Mouse (Mus musculus) liver, embryonic 12.5 days (tissue): ENCODE measurements at regions not wholly inside any gene's neighbourhood (a gene's known extent, or its start where the extent isn't known, plus 50 kb on each side); places are given as distances from the start of the nearest gene placed in this dataset.

ENCODE experiments used
- ATAC-seq: fragments of 200-750 bp; cut with Nextera tagmentation; 2 replicates; pipeline ENCODE4 v1.8.0; 2017; ENCODE audit warnings: moderate number of reproducible peaks, mild to moderate bottlenecking, moderate library complexity
- H3K27ac ChIP-seq: fragments of 300-500 bp; sonication (generic); 2 replicates; pipeline ENCODE4 v1.5.1; 2016; ENCODE audit warnings: mild to moderate bottlenecking
- H3K27me3 ChIP-seq: fragments of 300-500 bp; sonication (generic); replicated peaks from 2 replicates; pipeline ENCODE4 v1.6.1; 2016; ENCODE audit warnings: mild to moderate bottlenecking, moderate library complexity
- H3K36me3 ChIP-seq: fragments of 300-500 bp; sonication (generic); 2 replicates; pipeline ENCODE4 v1.6.1; 2016; ENCODE audit warnings: mild to moderate bottlenecking, moderate library complexity
- H3K4me1 ChIP-seq: fragments of 300-500 bp; sonication (generic); 2 replicates; pipeline ENCODE4 v1.6.1; 2016
- H3K4me2 ChIP-seq: fragments of 300-500 bp; sonication (generic); 2 replicates; pipeline ENCODE4 v1.6.1; 2016; ENCODE audit warnings: mild to moderate bottlenecking, moderate library complexity
- H3K4me3 ChIP-seq: fragments of 300-500 bp; sonication (generic); 2 replicates; pipeline ENCODE4 v1.5.1; 2016; ENCODE audit warnings: mild to moderate bottlenecking, moderate library complexity
- H3K9ac ChIP-seq: fragments of 300-500 bp; sonication (generic); 2 replicates; pipeline ENCODE4 v1.6.1; 2016; ENCODE audit warnings: mild to moderate bottlenecking, moderate library complexity
- H3K9me3 ChIP-seq: fragments of 300-500 bp; sonication (generic); replicated peaks from 2 replicates; pipeline ENCODE4 v1.6.1; 2016; ENCODE audit warnings: mild to moderate bottlenecking, moderate library complexity
- WGBS: fragments of 180-500 bp; shearing (Covaris S2); methylation state at CpG from one replicate; pipeline ENCODE4 v1.1.7; 2016; ENCODE audit not compliant: insufficient replicate concordance; 5-methylcytosine and 5-hydroxymethylcytosine counted together

GRCm38 (mm10) chr7:69577754-69578153, 788.8 kb downstream of the Nr2f2 start:
- no peaks in the 10 kb centered on the region for H3K36me3 ChIP-seq
- H3K4me2 ChIP-seq: no peak overlapping the region
- H3K9me3 ChIP-seq: no peaks in the 10 kb centered on the region
- 70% methylated on average over 6 of the region's 6 CpGs for WGBS
- no peak overlapping the region for H3K27ac ChIP-seq
- no peaks in the 10 kb centered on the region for H3K27me3 ChIP-seq
- H3K9ac ChIP-seq: no peak overlapping the region
- no peak overlapping the region for H3K4me3 ChIP-seq
- no peak for ATAC-seq
- no peaks in the 10 kb centered on the region for H3K4me1 ChIP-seq

GRCm38 (mm10) chr7:69576596-69576995, 789.9 kb downstream of the Nr2f2 start:
- Histone ChIP-seq H3K27ac (no peak overlapping the region), H3K9ac (no peak overlapping the region), H3K4me2 (no peak overlapping the region), H3K4me1 (no peaks in the 10 kb centered on the region), H3K27me3 (no peaks in the 10 kb centered on the region), H3K36me3 (no peaks in the 10 kb centered on the region), H3K4me3 (no peak overlapping the region), H3K9me3 (no peaks in the 10 kb centered on the region)
- 71% methylated on average over 6 of the region's 6 CpGs for WGBS
- no peak for ATAC-seq

GRCm38 (mm10) chr7:69573730-69574129, 792.8 kb downstream of the Nr2f2 start:
- H3K27ac ChIP-seq: no peak overlapping the region
- no peaks in the 10 kb centered on the region for H3K9me3 ChIP-seq
- no peaks in the 10 kb centered on the region for H3K36me3 ChIP-seq
- no peak overlapping the region for H3K4me2 ChIP-seq
- WGBS: 64% methylated on average over 5 of the region's 5 CpGs
- no peaks in the 10 kb centered on the region for H3K4me1 ChIP-seq
- no peak overlapping the region for H3K4me3 ChIP-seq
- no peak for ATAC-seq
- H3K9ac ChIP-seq: no peak overlapping the region
- H3K27me3 ChIP-seq: no peaks in the 10 kb centered on the region

- no peaks in the 10 kb centered on the region for H3K4me1 ChIP-seq
- WGBS: 62% methylated on average over 7 of the region's 7 CpGs
These were observed 793.7 kb downstream of the Nr2f2 start for GRCm38 (mm10) chr7:69572626-69573394.

DNA sequence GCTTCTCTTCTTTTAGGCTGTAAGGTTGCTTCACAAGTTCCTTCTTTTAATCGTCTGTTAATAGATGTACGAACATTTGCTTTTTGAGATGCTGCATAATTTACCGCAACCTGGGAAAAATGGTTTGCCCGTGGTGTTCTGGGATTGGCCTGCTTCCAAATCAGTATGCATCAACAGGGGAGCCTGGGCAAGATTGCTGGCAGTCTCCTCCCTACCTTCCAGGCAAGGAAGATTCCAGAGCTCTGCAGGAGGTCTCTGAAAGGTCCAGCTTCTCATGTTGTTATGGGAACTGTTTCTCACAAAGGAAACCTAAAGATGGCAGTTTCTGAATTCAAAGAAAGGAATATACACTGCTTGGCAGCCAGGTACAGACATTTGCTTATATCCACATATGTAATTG, 799.6 kb downstream of the Nr2f2 start:
- Histone ChIP-seq H3K27me3 (no peaks in the 10 kb centered on the region), H3K4me2 (no peak overlapping the region), H3K4me1 (no peaks in the 10 kb centered on the region), H3K27ac (no peak overlapping the region), H3K4me3 (no peak overlapping the region), H3K9ac (no peak overlapping the region), H3K36me3 (no peaks in the 10 kb centered on the region), H3K9me3 (no peaks in the 10 kb centered on the region)
- no peak for ATAC-seq
- WGBS: 75% methylated on average over 4 of the region's 4 CpGs

More at GRCm38 (mm10) chr7:69572626-69573394, 793.7 kb downstream of the Nr2f2 start:
- no peak for ATAC-seq
- H3K9ac ChIP-seq: no peak overlapping the region
- H3K4me2 ChIP-seq: no peak overlapping the region
- no peak overlapping the region for H3K4me3 ChIP-seq
- no peak overlapping the region for H3K27ac ChIP-seq
- H3K9me3 ChIP-seq: no peaks in the 10 kb centered on the region
- H3K36me3 ChIP-seq: no peaks in the 10 kb centered on the region
- no peaks in the 10 kb centered on the region for H3K27me3 ChIP-seq

- Histone ChIP-seq H3K4me2 (no peak overlapping the region), H3K4me1 (no peaks in the 10 kb centered on the region), H3K9ac (no peak overlapping the region), H3K36me3 (no peaks in the 10 kb centered on the region), H3K27me3 (no peaks in the 10 kb centered on the region), H3K9me3 (no peaks in the 10 kb centered on the region), H3K27ac (no peak overlapping the region), H3K4me3 (no peak overlapping the region)
- 53% methylated on average over 2 of the region's 2 CpGs for WGBS
- no peak for ATAC-seq
These were observed 802.1 kb downstream of the Nr2f2 start for GRCm38 (mm10) chr7:69564432-69564831.

GRCm38 (mm10) chr7:69554776-69555175, 805.7 kb upstream of the Arrdc4 start:
- no peaks in the 10 kb centered on the region for H3K9me3 ChIP-seq
- no peak overlapping the region for H3K4me2 ChIP-seq
- H3K4me1 ChIP-seq: no peaks in the 10 kb centered on the region
- no peak for ATAC-seq
- no peaks in the 10 kb centered on the region for H3K36me3 ChIP-seq
- WGBS: 73% methylated on average over 8 of the region's 8 CpGs
- no peak overlapping the region for H3K4me3 ChIP-seq
- no peak overlapping the region for H3K27ac ChIP-seq
- no peak overlapping the region for H3K9ac ChIP-seq
- no peaks in the 10 kb centered on the region for H3K27me3 ChIP-seq

- WGBS: 79% methylated on average over 6 of the region's 6 CpGs
- Histone ChIP-seq H3K36me3 (no peaks in the 10 kb centered on the region), H3K4me2 (no peak overlapping the region), H3K4me1 (no peaks in the 10 kb centered on the region), H3K27me3 (no peaks in the 10 kb centered on the region), H3K9me3 (no peaks in the 10 kb centered on the region), H3K27ac (no peak overlapping the region), H3K9ac (no peak overlapping the region), H3K4me3 (no peak overlapping the region)
- no peak for ATAC-seq
These were observed 804.9 kb upstream of the Arrdc4 start for GRCm38 (mm10) chr7:69553981-69554380.

- no peaks in the 10 kb centered on the region for H3K36me3 ChIP-seq
- H3K27ac ChIP-seq: no peak overlapping the region
- no peaks in the 10 kb centered on the region for H3K27me3 ChIP-seq
- H3K4me1 ChIP-seq: no peaks in the 10 kb centered on the region
- 73% methylated on average over 1 of the region's 1 CpGs for WGBS
- H3K9me3 ChIP-seq: no peaks in the 10 kb centered on the region
- ATAC-seq: no peak
- H3K4me2 ChIP-seq: no peak overlapping the region
- no peak overlapping the region for H3K4me3 ChIP-seq
- H3K9ac ChIP-seq: no peak overlapping the region
These were observed 787.0 kb upstream of the Arrdc4 start for GRCm38 (mm10) chr7:69536072-69536471.

GRCm38 (mm10) chr7:69513966-69514365, 764.9 kb upstream of the Arrdc4 start:
- no peak overlapping the region for H3K4me2 ChIP-seq
- H3K9ac ChIP-seq: no peak overlapping the region
- no peaks in the 10 kb centered on the region for H3K36me3 ChIP-seq
- no peak for ATAC-seq
- no peaks in the 10 kb centered on the region for H3K9me3 ChIP-seq
- H3K27me3 ChIP-seq: no peaks in the 10 kb centered on the region
- H3K27ac ChIP-seq: no peak overlapping the region
- 66% methylated on average over 2 of the region's 2 CpGs for WGBS
- H3K4me1 ChIP-seq: no peaks in the 10 kb centered on the region
- no peak overlapping the region for H3K4me3 ChIP-seq

DNA sequence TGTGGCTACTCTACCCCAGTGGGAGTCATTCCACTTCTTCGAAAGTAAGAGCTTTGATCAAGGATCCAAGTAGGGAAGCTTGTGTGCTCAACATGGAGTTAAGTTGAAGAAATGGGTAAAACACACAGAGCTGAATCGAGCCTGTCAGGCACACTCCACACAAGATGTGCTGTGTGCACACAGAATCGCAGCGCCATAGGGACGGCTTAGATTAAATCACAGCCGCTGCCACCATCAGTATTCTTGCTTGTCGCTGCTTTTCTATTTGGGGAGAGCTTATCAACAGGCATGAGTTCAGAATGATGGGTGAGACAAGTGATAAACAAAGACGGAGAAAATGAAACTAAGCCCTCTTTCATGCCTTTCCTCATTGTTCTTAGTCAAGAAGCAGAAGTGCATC, 761.3 kb upstream of the Arrdc4 start:
- Histone ChIP-seq H3K9me3 (no peaks in the 10 kb centered on the region), H3K36me3 (no peaks in the 10 kb centered on the region), H3K27ac (no peak overlapping the region), H3K4me1 (no peaks in the 10 kb centered on the region), H3K4me3 (no peak overlapping the region), H3K4me2 (no peak overlapping the region), H3K27me3 (no peaks in the 10 kb centered on the region), H3K9ac (no peak overlapping the region)
- 66% methylated on average over 8 of the region's 8 CpGs for WGBS
- ATAC-seq: no peak

DNA sequence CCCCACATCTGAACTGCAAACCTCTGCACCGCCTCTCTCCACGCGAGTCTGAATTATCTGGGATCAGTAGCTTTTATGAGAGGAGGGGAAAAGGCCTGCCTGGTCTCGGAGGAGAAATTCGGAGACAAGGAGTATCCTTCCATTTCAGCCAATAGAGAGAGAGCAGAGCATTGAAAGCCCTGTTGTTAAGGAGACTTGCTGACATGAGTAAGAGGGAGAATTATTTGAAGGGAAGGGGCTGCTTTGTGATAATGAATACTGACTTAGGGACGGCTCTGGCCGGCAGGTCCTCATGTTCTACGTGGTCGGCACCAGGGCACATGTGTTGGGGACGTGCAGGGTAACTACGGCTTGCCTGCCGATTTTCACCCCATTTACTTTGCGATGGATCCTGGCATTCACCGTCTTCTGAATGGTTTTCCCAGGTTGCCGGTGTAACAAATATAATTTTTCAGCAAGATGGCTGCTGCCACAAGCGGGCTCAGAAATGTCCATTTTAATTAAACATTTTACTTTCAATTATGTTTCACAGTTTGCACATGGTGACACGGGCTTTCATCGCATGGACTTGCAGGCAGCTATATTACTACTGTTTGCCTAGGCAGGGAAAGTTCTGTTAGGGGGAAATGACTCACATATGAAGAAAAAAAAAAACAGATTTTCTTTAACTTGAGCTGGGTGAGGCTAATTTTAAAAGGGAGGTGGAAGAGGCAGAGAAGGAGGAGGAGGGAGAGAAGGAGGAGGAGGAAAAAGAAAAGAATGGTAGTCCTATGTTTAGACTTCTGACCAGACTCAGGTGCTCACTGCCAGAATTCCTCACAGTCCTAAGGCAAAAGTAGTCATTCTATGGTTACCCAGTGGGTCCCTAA, 744.3 kb upstream of the Arrdc4 start:
- Histone ChIP-seq H3K4me2 (no peak overlapping the region), H3K9me3 (no peaks in the 10 kb centered on the region), H3K9ac (no peak overlapping the region), H3K27me3 (no peaks in the 10 kb centered on the region), H3K36me3 (no peaks in the 10 kb centered on the region), H3K4me1 (no peaks in the 10 kb centered on the region), H3K27ac (no peak overlapping the region), H3K4me3 (no peak overlapping the region)
- no peak for ATAC-seq
- WGBS: 65% methylated on average over 18 of the region's 18 CpGs
